8 mouse cellular contexts compared by ENCODE assay signal in genomic region chr11:101968791-101969190, GRCm38 (mm10). TPM values are rescaled to one million over a fixed set of nuclear protein-coding genes. Genes with fewer than 3 reads are reported as not detected.
DNase-seq lines count a peak whose midpoint lies in the region; ATAC-seq and TF ChIP-seq lines count a peak whose summit lies in the region.

No protein-coding gene starts in this region.

- 0% methylated on average over 5 of the region's 5 CpGs for WGBS in hindbrain, embryonic 16.5 days

- no peak overlapping the region for H3K4me3 ChIP-seq in gastrocnemius, adult 2 months
- no peak overlapping the region for H3K4me3 ChIP-seq in hindbrain, embryonic 16.5 days (ENCODE audit: low read length)

- peaks cover 21% of the 10 kb centered on the region for H3K27me3 ChIP-seq in hindbrain, embryonic 16.5 days (replicated peaks; ENCODE audit: control insufficient read depth, insufficient read depth, low read length)

- no peak; the same call in 1 of the 2 replicates for TF ChIP-seq CTCF in gastrocnemius, adult 2 months (IDR thresholded peaks at IDR 0.05)

- H3K9me3 ChIP-seq in hindbrain, embryonic 16.5 days (ENCODE audit: control insufficient read depth, low read length): no peaks in the 10 kb centered on the region

- H3K9ac ChIP-seq in hindbrain, embryonic 16.5 days (ENCODE audit: low read depth, low read length): no peak overlapping the region

- peaks cover 3% of the 10 kb centered on the region; the same call in 1 of the 2 replicates for H3K4me1 ChIP-seq in hindbrain, embryonic 16.5 days (ENCODE audit: control insufficient read depth, insufficient read depth, low read depth, low read length)

- peak; percentile 90 for DNase-seq in adipocyte (ENCODE audit: low spot score)
- DNase-seq in cerebellum, postnatal 4 days (ENCODE audit: low spot score in 2 of 2): peak; percentile 72 to 82
- DNase-seq in gastrocnemius, adult 2 months: peak; percentile 82
- DNase-seq in left cerebral cortex, adult 11 months (ENCODE audit: low spot score): peak; percentile 76
- peak; percentile 79 for DNase-seq in right cerebral cortex, postnatal 25 days
- DNase-seq in urinary bladder, postnatal 4 days (ENCODE audit: low spot score in 2 of 2): peak; percentile 66 to 86

- no peak overlapping the region for H3K4me2 ChIP-seq in hindbrain, embryonic 16.5 days (ENCODE audit: low read length)

- no peak overlapping the region for H3K27ac ChIP-seq in gastrocnemius, adult 2 months
- no peak overlapping the region for H3K27ac ChIP-seq in hindbrain, embryonic 16.5 days (ENCODE audit: low read depth, low read length)

- intact Hi-C loops in gastrocnemius, adult 2 months (cut with DNase I): loop anchor here (1.0 kb wide), 1 partner anchor 49 kb away; no protein-coding TSS in a partner anchor

- ATAC-seq in hindbrain, embryonic 16.5 days: peak; percentile 59
- ATAC-seq in megakaryocyte, adult 5-6 weeks (ENCODE audit: poor library complexity, severe bottlenecking): peak; percentile 62

- H3K36me3 ChIP-seq in hindbrain, embryonic 16.5 days (ENCODE audit: control insufficient read depth, insufficient read depth, low read length): no peaks in the 10 kb centered on the region

RNA-seq across cellular contexts. Expression of gene Sost, which starts 2.0 kb away (rescaled TPM):
- total RNA-seq in gastrocnemius, adult 2 months (2021): not detected
- polyA plus RNA-seq in hindbrain, embryonic 16.5 days (2015; fragmentation: Nextera tagmentation; extraction: Ambion mirVana): 0.10 and 0.12 TPM in 2 replicates
- not detected in 2 replicates for total RNA-seq in megakaryocyte, adult 5-6 weeks (2015)
- not detected in 2 replicates for total RNA-seq in megakaryocyte, adult 5-6 weeks (2017)

RNA-seq across cellular contexts. Expression of gene Cfap97d1, which starts 15.3 kb away (rescaled TPM):
- total RNA-seq in gastrocnemius, adult 2 months (2021): not detected
- polyA plus RNA-seq in hindbrain, embryonic 16.5 days (2015; fragmentation: Nextera tagmentation; extraction: Ambion mirVana): not detected in 2 replicates
- total RNA-seq in megakaryocyte, adult 5-6 weeks (2015): not detected in 2 replicates
- not detected in 2 replicates for total RNA-seq in megakaryocyte, adult 5-6 weeks (2017)

RNA-seq across cellular contexts. Expression of gene Dusp3, which starts 18.0 kb away (rescaled TPM):
- 100 to 1,000 TPM; 123 to 129 TPM for total RNA-seq in gastrocnemius, adult 2 months (2021)
- 32.1 and 33.4 TPM in 2 replicates for polyA plus RNA-seq in hindbrain, embryonic 16.5 days (2015; fragmentation: Nextera tagmentation; extraction: Ambion mirVana)
- total RNA-seq in megakaryocyte, adult 5-6 weeks (2015): 24.9 and 30.3 TPM in 2 replicates
- total RNA-seq in megakaryocyte, adult 5-6 weeks (2017): 21.9 and 25.2 TPM in 2 replicates

RNA-seq across cellular contexts. Expression of gene Mpp3, which starts 59.5 kb away (rescaled TPM):
- 10 to 100 TPM; 19.4 to 34.7 TPM for total RNA-seq in gastrocnemius, adult 2 months (2021)
- polyA plus RNA-seq in hindbrain, embryonic 16.5 days (2015; fragmentation: Nextera tagmentation; extraction: Ambion mirVana): 59.3 and 62.7 TPM in 2 replicates
- total RNA-seq in megakaryocyte, adult 5-6 weeks (2015): not detected in 2 replicates
- not detected in 2 replicates for total RNA-seq in megakaryocyte, adult 5-6 weeks (2017)
